Mouse (Mus musculus) heart, embryonic 14.5 days (tissue): ENCODE measurements at regions not wholly inside any gene's neighbourhood (a gene's known extent, or its start where the extent isn't known, plus 50 kb on each side); places are given as distances from the start of the nearest gene placed in this dataset.

Experiments
- ATAC-seq: fragments of 200-750 bp; cut with Nextera tagmentation; 2 replicates; pipeline ENCODE4 v1.8.0; 2017; ENCODE audit warnings: low read depth, moderate TSS enrichment; ENCODE audit not compliant: insufficient number of reproducible peaks, insufficient read depth, low FRiP score
- H3K27ac ChIP-seq, 2 experiments: fragments of 200-500 bp in 1 of 2; fragments of 300-500 bp in 1 of 2; sonication (generic) in 1 of 2; replicated peaks in 1 of 2; 2 replicates each; pipeline ENCODE4 v1.5.1; 2012 to 2014; ENCODE audit warnings: low read depth in 2 of 2, low read length in 2 of 2, control low read depth in 1 of 2, mild to moderate bottlenecking in 1 of 2, mixed read lengths in 1 of 2; ENCODE audit not compliant: control insufficient read depth in 1 of 2, insufficient read depth in 1 of 2
- H3K27me3 ChIP-seq: fragments of 300-500 bp; sonication (generic); 2 replicates; pipeline ENCODE4 v1.6.1; 2014; ENCODE audit warnings: mild to moderate bottlenecking, low read length, control low read depth; ENCODE audit not compliant: control insufficient read depth, insufficient read depth
- H3K36me3 ChIP-seq: fragments of 300-500 bp; sonication (generic); 2 replicates; pipeline ENCODE4 v1.6.1; 2014; ENCODE audit warnings: mild to moderate bottlenecking, control low read depth, low read length, mixed read lengths; ENCODE audit not compliant: control insufficient read depth, insufficient read depth
- H3K4me1 ChIP-seq, 2 experiments: fragments of 200-500 bp in 1 of 2; fragments of 300-500 bp in 1 of 2; sonication (generic) in 1 of 2; 2 replicates each; pipeline ENCODE4 v1.6.1; 2012 to 2014; ENCODE audit warnings: low read length in 2 of 2, control low read depth in 1 of 2, mixed read lengths in 1 of 2; ENCODE audit not compliant: control insufficient read depth in 2 of 2, insufficient read depth in 2 of 2
- H3K4me2 ChIP-seq: fragments of 300-500 bp; sonication (generic); 2 replicates; pipeline ENCODE4 v1.6.1; 2014; ENCODE audit warnings: mild to moderate bottlenecking, low read length
- H3K4me3 ChIP-seq, 2 experiments: fragments of 200-500 bp in 1 of 2; fragments of 300-500 bp in 1 of 2; sonication (generic) in 1 of 2; 2 replicates each; pipeline ENCODE4 v1.5.1; 2012 to 2014; ENCODE audit warnings: low read length in 2 of 2, mild to moderate bottlenecking in 2 of 2, control low read depth in 1 of 2, low read depth in 1 of 2, moderate library complexity in 1 of 2; ENCODE audit not compliant: control insufficient read depth in 1 of 2, insufficient read depth in 1 of 2
- H3K9ac ChIP-seq: fragments of 300-500 bp; sonication (generic); 2 replicates; pipeline ENCODE4 v1.6.1; 2014; ENCODE audit warnings: mild to moderate bottlenecking, low read length
- H3K9me3 ChIP-seq: fragments of 300-500 bp; sonication (generic); 2 replicates; pipeline ENCODE4 v1.6.1; 2016; ENCODE audit warnings: low read length, control low read depth; ENCODE audit not compliant: control insufficient read depth
- WGBS: fragments of 180-500 bp; shearing (Covaris S2); extraction: QIAGEN DNeasy Blood & Tissue Kit; methylation state at CpG from one replicate; pipeline ENCODE4 v1.1.7; 2014; 5-methylcytosine and 5-hydroxymethylcytosine counted together

GRCm38 (mm10) chr13:63644308-63644707, 70.9 kb upstream of the Ptch1 start:
- Histone ChIP-seq H3K27me3 (no peaks in the 10 kb centered on the region), H3K9me3 (no peaks in the 10 kb centered on the region), H3K4me2 (no peak overlapping the region), H3K9ac (no peak overlapping the region), H3K4me3 (no peak overlapping the region), H3K27ac (peak overlapping the region in 1 of 2 experiments; percentile 92; a peak in 1 of 4 replicates), H3K4me1 (peaks cover 14 to 21% of the 10 kb centered on the region in 2 experiments), H3K36me3 (no peaks in the 10 kb centered on the region)
- no peak for ATAC-seq
- WGBS = 89% methylated on average over 5 of the region's 5 CpGs

GRCm38 (mm10) chr13:63649058-63649647, 75.8 kb upstream of the Ptch1 start:
- Histone ChIP-seq H3K27me3 (no peaks in the 10 kb centered on the region), H3K36me3 (no peaks in the 10 kb centered on the region), H3K27ac (no peak overlapping the region), H3K9ac (no peak overlapping the region), H3K9me3 (no peaks in the 10 kb centered on the region), H3K4me1 (no peaks in the 10 kb centered on the region), H3K4me3 (no peak overlapping the region), H3K4me2 (no peak overlapping the region)
- 46% methylated on average over 3 of the region's 3 CpGs for WGBS
- no peak for ATAC-seq

- Histone ChIP-seq H3K4me1 (peaks cover 3% of the 10 kb centered on the region in 2 experiments; a peak in 2 of 4 replicates), H3K36me3 (no peaks in the 10 kb centered on the region), H3K27me3 (no peaks in the 10 kb centered on the region), H3K4me2 (no peak overlapping the region), H3K4me3 (no peak overlapping the region), H3K9ac (no peak overlapping the region), H3K9me3 (no peaks in the 10 kb centered on the region), H3K27ac (no peak overlapping the region)
- ATAC-seq = no peak
- 89% methylated on average over 6 of the region's 6 CpGs for WGBS
Measured at GRCm38 (mm10) chr13:63654514-63654913, 81.1 kb upstream of the Ptch1 start.

DNA sequence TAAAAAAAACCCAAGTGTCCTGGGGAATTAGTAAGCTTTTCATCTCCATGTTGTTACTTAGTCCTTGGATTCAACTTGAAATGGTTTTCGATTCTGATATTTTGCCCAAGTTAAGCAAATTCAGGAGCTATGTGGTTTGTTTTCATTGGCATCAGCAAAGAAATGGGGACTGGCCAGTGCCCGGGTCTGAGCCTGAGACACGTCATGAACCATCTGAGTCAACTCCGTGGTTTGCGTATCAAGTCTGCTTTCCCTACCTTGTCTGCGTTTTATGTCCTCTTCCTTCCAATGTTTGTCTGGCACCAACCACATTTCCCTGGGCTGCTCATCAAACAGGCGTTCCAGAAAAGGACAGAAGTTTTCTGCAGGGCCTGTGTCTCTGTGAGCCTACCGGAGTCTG, 83.7 kb upstream of the Ptch1 start:
- Histone ChIP-seq H3K9ac (no peak overlapping the region), H3K4me3 (no peak overlapping the region), H3K36me3 (no peaks in the 10 kb centered on the region), H3K27me3 (no peaks in the 10 kb centered on the region), H3K9me3 (no peaks in the 10 kb centered on the region), H3K4me2 (no peak overlapping the region), H3K27ac (no peak overlapping the region), H3K4me1 (peaks cover 3% of the 10 kb centered on the region in 2 experiments; a peak in 2 of 4 replicates)
- WGBS = 75% methylated on average over 8 of the region's 8 CpGs
- no peak for ATAC-seq

DNA sequence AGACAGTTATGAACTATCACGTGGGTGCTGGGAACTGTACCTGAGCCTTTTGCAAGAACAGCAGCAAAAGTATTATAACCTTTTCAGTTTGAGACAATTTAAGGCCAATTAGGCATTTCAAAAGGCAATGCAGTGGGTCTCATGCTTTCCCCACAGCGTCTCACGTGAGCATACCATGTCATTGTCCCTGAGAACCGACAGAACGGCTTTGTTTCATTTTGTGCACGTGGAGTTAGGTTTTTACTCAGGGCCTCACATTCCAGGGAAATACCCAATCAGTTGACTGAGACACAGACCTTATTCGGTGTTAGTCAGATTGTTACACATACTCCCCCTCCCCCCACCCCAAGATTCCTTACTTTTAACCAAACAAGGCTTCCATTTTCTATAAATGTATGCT, 86.0 kb upstream of the Ptch1 start:
- Histone ChIP-seq H3K27ac (no peak overlapping the region), H3K4me3 (no peak overlapping the region), H3K27me3 (no peaks in the 10 kb centered on the region), H3K4me1 (peaks cover 3% of the 10 kb centered on the region in 2 experiments; a peak in 2 of 4 replicates), H3K9me3 (no peaks in the 10 kb centered on the region), H3K9ac (no peak overlapping the region), H3K36me3 (no peaks in the 10 kb centered on the region), H3K4me2 (no peak overlapping the region)
- WGBS = 87% methylated on average over 7 of the region's 7 CpGs
- ATAC-seq = no peak

DNA sequence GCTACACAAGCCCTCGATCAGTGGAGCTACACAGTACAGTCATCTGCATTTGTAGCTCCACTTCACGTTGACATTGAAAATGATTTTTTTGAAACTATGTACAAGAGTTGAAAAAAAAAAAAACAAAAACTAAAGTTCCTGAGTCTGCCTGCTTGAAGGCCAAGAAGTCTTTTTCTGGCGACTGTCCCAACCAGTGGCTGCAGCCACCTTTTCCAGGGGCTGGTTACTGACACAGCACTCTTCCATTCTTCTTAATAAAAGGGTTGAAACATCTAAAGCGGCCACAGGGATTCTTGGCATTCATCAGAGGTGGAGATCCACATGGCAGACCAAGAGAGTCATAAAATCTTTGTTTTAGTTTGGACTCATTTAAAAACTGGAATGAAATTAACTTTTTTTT, 87.0 kb upstream of the Ptch1 start:
- no peaks in the 10 kb centered on the region for H3K9me3 ChIP-seq
- 76% methylated on average over 4 of the region's 4 CpGs for WGBS
- no peak for ATAC-seq

DNA sequence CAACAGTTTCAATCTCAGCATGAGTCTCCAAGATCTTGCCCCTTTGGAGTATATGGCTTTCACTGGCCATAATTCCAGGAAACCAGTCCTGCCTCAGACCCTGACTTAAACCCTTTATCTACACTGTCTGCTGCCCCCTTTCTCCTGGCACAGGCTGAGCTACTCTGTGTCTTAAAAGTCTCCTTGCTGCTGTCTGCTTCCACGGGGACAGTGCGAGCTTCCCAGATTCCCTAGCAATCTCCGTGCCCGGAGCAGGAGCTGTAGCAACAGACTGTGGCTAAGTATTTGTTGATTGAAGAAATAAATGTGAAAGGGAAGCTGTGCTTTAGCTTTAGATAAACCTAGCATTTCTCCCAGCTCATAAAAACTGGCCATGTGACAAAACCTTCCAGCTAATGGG, 95.2 kb upstream of the Ptch1 start:
- no peak overlapping the region for H3K9ac ChIP-seq
- ATAC-seq = no peak; the same call in 1 of the 2 replicates
- H3K27ac ChIP-seq = no peak overlapping the region
- no peaks in the 10 kb centered on the region for H3K9me3 ChIP-seq
- no peaks in the 10 kb centered on the region for H3K36me3 ChIP-seq
- no peak overlapping the region for H3K4me2 ChIP-seq
- no peaks in the 10 kb centered on the region for H3K27me3 ChIP-seq
- H3K4me3 ChIP-seq = no peak overlapping the region
- H3K4me1 ChIP-seq = no peaks in the 10 kb centered on the region
- 19% methylated on average over 4 of the region's 4 CpGs for WGBS

More for the DNA sequence above, 87.0 kb upstream of the Ptch1 start:
- H3K4me2 ChIP-seq = no peak overlapping the region
- no peaks in the 10 kb centered on the region for H3K27me3 ChIP-seq
- H3K4me1 ChIP-seq = peaks cover 3% of the 10 kb centered on the region in 2 experiments; a peak in 2 of 4 replicates
- H3K36me3 ChIP-seq = no peaks in the 10 kb centered on the region
- H3K27ac ChIP-seq = no peak overlapping the region
- no peak overlapping the region for H3K9ac ChIP-seq
- no peak overlapping the region for H3K4me3 ChIP-seq

GRCm38 (mm10) chr13:63669031-63669430, 95.6 kb upstream of the Ptch1 start:
- Histone ChIP-seq H3K27ac (no peak overlapping the region), H3K27me3 (no peaks in the 10 kb centered on the region), H3K4me2 (no peak overlapping the region), H3K36me3 (no peaks in the 10 kb centered on the region), H3K4me3 (no peak overlapping the region), H3K9ac (no peak overlapping the region), H3K4me1 (no peaks in the 10 kb centered on the region), H3K9me3 (no peaks in the 10 kb centered on the region)
- 34% methylated on average over 2 of the region's 2 CpGs for WGBS
- ATAC-seq = no peak
